Mouse (Mus musculus) midbrain, postnatal 0 days (tissue): ENCODE measurements at regions not wholly inside any gene's neighbourhood (a gene's known extent, or its start where the extent isn't known, plus 50 kb on each side); places are given as distances from the start of the nearest gene placed in this dataset.

Experiments
- ATAC-seq: fragments of 200-750 bp; cut with Nextera tagmentation; 2 replicates; pipeline ENCODE4 v1.8.0; 2017; ENCODE audit warnings: moderate number of reproducible peaks, mild to moderate bottlenecking, moderate TSS enrichment, moderate library complexity; ENCODE audit not compliant: low FRiP score
- DNase-seq: peaks from one replicate; pipeline ENCODE4 v3.0.0-alpha.2; 2015; ENCODE audit warnings: low spot score
- H3K27ac ChIP-seq: fragments of 300-500 bp; sonication (generic); 2 replicates; pipeline ENCODE4 v1.5.1; 2014; ENCODE audit warnings: low read depth, mild to moderate bottlenecking, low read length, mixed read lengths
- H3K27me3 ChIP-seq: fragments of 300-500 bp; sonication (generic); 2 replicates; pipeline ENCODE4 v1.6.1; 2014; ENCODE audit warnings: low read length, control low read depth, mixed read lengths; ENCODE audit not compliant: insufficient read depth
- H3K36me3 ChIP-seq: fragments of 300-500 bp; sonication (generic); 2 replicates; pipeline ENCODE4 v1.6.1; 2014; ENCODE audit warnings: low read length, control low read depth, mixed read lengths; ENCODE audit not compliant: insufficient read depth
- H3K4me1 ChIP-seq: fragments of 300-500 bp; sonication (generic); 2 replicates; pipeline ENCODE4 v1.6.1; 2014; ENCODE audit warnings: mild to moderate bottlenecking, control low read depth, antibody characterized with exemption, low read length, mixed read lengths; ENCODE audit not compliant: insufficient read depth
- H3K4me2 ChIP-seq: fragments of 300-500 bp; sonication (generic); 2 replicates; pipeline ENCODE4 v1.6.1; 2014; ENCODE audit warnings: low read depth, mild to moderate bottlenecking, low read length, mixed read lengths; ENCODE audit not compliant: poor library complexity, severe bottlenecking
- H3K4me3 ChIP-seq: fragments of 300-500 bp; sonication (generic); 2 replicates; pipeline ENCODE4 v1.5.1; 2014; ENCODE audit warnings: low read depth, mild to moderate bottlenecking, low read length, moderate library complexity
- H3K9ac ChIP-seq: fragments of 300-500 bp; sonication (generic); replicated peaks from 2 replicates; pipeline ENCODE4 v1.6.1; 2014; ENCODE audit warnings: mild to moderate bottlenecking, low read length, moderate library complexity, mixed read lengths; ENCODE audit not compliant: poor library complexity, severe bottlenecking
- H3K9me3 ChIP-seq: fragments of 300-500 bp; sonication (generic); 2 replicates; pipeline ENCODE4 v1.6.1; 2016; ENCODE audit warnings: low read length, control low read depth
- CTCF ChIP-seq: IDR thresholded peaks from 2 replicates; pipeline ENCODE4 v1.5.1; 2016; ENCODE audit warnings: antibody characterized with exemption, mild to moderate bottlenecking
- WGBS: fragments of 180-500 bp; shearing (Covaris S2); extraction: QIAGEN DNeasy Blood & Tissue Kit; methylation state at CpG from one replicate; pipeline ENCODE4 v1.1.7; 2014; 5-methylcytosine and 5-hydroxymethylcytosine counted together

- Histone ChIP-seq H3K9me3 (no peaks in the 10 kb centered on the region), H3K4me1 (0 out of 2 replicates have a peak, but pooled peaks cover 2% of the 10 kb centered on the region), H3K27ac (no peak overlapping the region), H3K4me3 (no peak overlapping the region), H3K27me3 (no peaks in the 10 kb centered on the region), H3K4me2 (no peak overlapping the region), H3K36me3 (no peaks in the 10 kb centered on the region), H3K9ac (no peak overlapping the region)
- no peak for TF ChIP-seq CTCF
- ATAC-seq = no peak
- 31% methylated on average over 2 of the region's 2 CpGs for whole genome bisulfite sequencing
- DNase-seq = no peak
These were observed 525.7 kb downstream of the Meis1 start for GRCm38 (mm10) chr11:18493086-18493485.

- no peak for DNase-seq
- no peaks in the 10 kb centered on the region for H3K9me3 ChIP-seq
- H3K27ac ChIP-seq = no peak overlapping the region
- H3K4me1 ChIP-seq = 0 out of 2 replicates have a peak, but pooled peaks cover 2% of the 10 kb centered on the region
- 72% methylated on average over 9 of the region's 9 CpGs for WGBS
- no peak overlapping the region for H3K4me3 ChIP-seq
- no peak overlapping the region for H3K9ac ChIP-seq
- no peak for TF ChIP-seq CTCF
- no peak overlapping the region for H3K4me2 ChIP-seq
- no peaks in the 10 kb centered on the region for H3K27me3 ChIP-seq
- ATAC-seq = no peak
- H3K36me3 ChIP-seq = no peaks in the 10 kb centered on the region
These were observed 529.1 kb downstream of the Meis1 start for GRCm38 (mm10) chr11:18489517-18490256.

- Histone ChIP-seq H3K27ac (no peak overlapping the region), H3K4me2 (no peak overlapping the region), H3K9me3 (no peaks in the 10 kb centered on the region), H3K27me3 (no peaks in the 10 kb centered on the region), H3K9ac (no peak overlapping the region), H3K4me1 (no peaks in the 10 kb centered on the region), H3K36me3 (no peaks in the 10 kb centered on the region), H3K4me3 (no peak overlapping the region)
- DNase-seq (no peak), ATAC-seq (no peak)
- no peak for TF ChIP-seq CTCF
These were observed 525.2 kb upstream of the Etaa1 start for GRCm38 (mm10) chr11:18478841-18479240.

GRCm38 (mm10) chr11:18451271-18451670, 497.6 kb upstream of the Etaa1 start:
- WGBS = 82% methylated on average over 3 of the region's 3 CpGs
- no peak overlapping the region for H3K27ac ChIP-seq
- no peak for ATAC-seq
- H3K27me3 ChIP-seq = no peaks in the 10 kb centered on the region
- H3K9me3 ChIP-seq = no peaks in the 10 kb centered on the region
- H3K4me2 ChIP-seq = no peak overlapping the region
- H3K4me1 ChIP-seq = no peaks in the 10 kb centered on the region
- DNase-seq = no peak
- H3K36me3 ChIP-seq = no peaks in the 10 kb centered on the region
- no peak overlapping the region for H3K4me3 ChIP-seq
- TF ChIP-seq CTCF = no peak
- no peak overlapping the region for H3K9ac ChIP-seq

GRCm38 (mm10) chr11:18448879-18449278, 495.2 kb upstream of the Etaa1 start:
- WGBS = 85% methylated on average over 1 of the region's 1 CpGs
- ATAC-seq = no peak
- no peaks in the 10 kb centered on the region for H3K9me3 ChIP-seq
- TF ChIP-seq CTCF = no peak
- H3K9ac ChIP-seq = no peak overlapping the region
- H3K4me2 ChIP-seq = no peak overlapping the region
- no peaks in the 10 kb centered on the region for H3K27me3 ChIP-seq
- no peak overlapping the region for H3K27ac ChIP-seq
- no peaks in the 10 kb centered on the region for H3K36me3 ChIP-seq
- no peaks in the 10 kb centered on the region for H3K4me1 ChIP-seq
- DNase-seq = no peak
- no peak overlapping the region for H3K4me3 ChIP-seq

GRCm38 (mm10) chr11:18444600-18444999, 490.9 kb upstream of the Etaa1 start:
- Histone ChIP-seq H3K36me3 (no peaks in the 10 kb centered on the region), H3K4me1 (no peaks in the 10 kb centered on the region), H3K27ac (no peak overlapping the region), H3K9me3 (no peaks in the 10 kb centered on the region), H3K27me3 (no peaks in the 10 kb centered on the region), H3K4me2 (no peak overlapping the region), H3K4me3 (no peak overlapping the region), H3K9ac (no peak overlapping the region)
- no peak for TF ChIP-seq CTCF
- ATAC-seq (no peak), DNase-seq (no peak)
- WGBS = 88% methylated on average over 8 of the region's 8 CpGs
